Mouse (Mus musculus) neural tube, embryonic 12.5 days (tissue): ENCODE measurements around the gene Aup1. TPM values are rescaled to one million over a fixed set of nuclear protein-coding genes. Genes with fewer than 3 reads are reported as not detected.

Experiments used
- ATAC-seq: fragments of 200-750 bp; cut with Nextera tagmentation; 2 replicates; pipeline ENCODE4 v1.8.0; 2017; ENCODE audit warnings: low read depth, mild to moderate bottlenecking, moderate TSS enrichment, moderate library complexity; ENCODE audit not compliant: low FRiP score
- H3K27ac ChIP-seq: fragments of 300-500 bp; sonication (generic); 2 replicates; pipeline ENCODE4 v1.5.1; 2016
- H3K27me3 ChIP-seq: fragments of 300-500 bp; sonication (generic); replicated peaks from 2 replicates; pipeline ENCODE4 v1.6.1; 2016; ENCODE audit warnings: mild to moderate bottlenecking
- H3K36me3 ChIP-seq: fragments of 300-500 bp; sonication (generic); 2 replicates; pipeline ENCODE4 v1.6.1; 2016; ENCODE audit warnings: mild to moderate bottlenecking
- H3K4me1 ChIP-seq: fragments of 300-500 bp; sonication (generic); 2 replicates; pipeline ENCODE4 v1.6.1; 2016
- H3K4me2 ChIP-seq: fragments of 300-500 bp; sonication (generic); replicated peaks from 2 replicates; pipeline ENCODE4 v1.6.1; 2016; ENCODE audit warnings: mild to moderate bottlenecking
- H3K4me3 ChIP-seq: fragments of 300-500 bp; sonication (generic); 2 replicates; pipeline ENCODE4 v1.5.1; 2016
- H3K9ac ChIP-seq: fragments of 300-500 bp; sonication (generic); 2 replicates; pipeline ENCODE4 v1.6.1; 2016; ENCODE audit warnings: mild to moderate bottlenecking
- H3K9me3 ChIP-seq: fragments of 300-500 bp; sonication (generic); 2 replicates; pipeline ENCODE4 v1.6.1; 2016; ENCODE audit warnings: mild to moderate bottlenecking
- WGBS: fragments of 180-500 bp; shearing (Covaris S2); methylation state at CpG from one replicate; pipeline ENCODE4 v1.1.7; 2016; 5-methylcytosine and 5-hydroxymethylcytosine counted together
- polyA plus RNA-seq: library from polyadenylated mRNA; unstranded; fragments of >200 nt; fragmentation: Nextera tagmentation; extraction: Ambion mirVana; gene quantifications from 2 replicates; pipeline ENCODE4 v1.2.1, GENCODE M21; 2016

Gene Aup1
- polyA plus RNA-seq, 1 experiment from 2014 or later, result 167 TPM

DNA sequence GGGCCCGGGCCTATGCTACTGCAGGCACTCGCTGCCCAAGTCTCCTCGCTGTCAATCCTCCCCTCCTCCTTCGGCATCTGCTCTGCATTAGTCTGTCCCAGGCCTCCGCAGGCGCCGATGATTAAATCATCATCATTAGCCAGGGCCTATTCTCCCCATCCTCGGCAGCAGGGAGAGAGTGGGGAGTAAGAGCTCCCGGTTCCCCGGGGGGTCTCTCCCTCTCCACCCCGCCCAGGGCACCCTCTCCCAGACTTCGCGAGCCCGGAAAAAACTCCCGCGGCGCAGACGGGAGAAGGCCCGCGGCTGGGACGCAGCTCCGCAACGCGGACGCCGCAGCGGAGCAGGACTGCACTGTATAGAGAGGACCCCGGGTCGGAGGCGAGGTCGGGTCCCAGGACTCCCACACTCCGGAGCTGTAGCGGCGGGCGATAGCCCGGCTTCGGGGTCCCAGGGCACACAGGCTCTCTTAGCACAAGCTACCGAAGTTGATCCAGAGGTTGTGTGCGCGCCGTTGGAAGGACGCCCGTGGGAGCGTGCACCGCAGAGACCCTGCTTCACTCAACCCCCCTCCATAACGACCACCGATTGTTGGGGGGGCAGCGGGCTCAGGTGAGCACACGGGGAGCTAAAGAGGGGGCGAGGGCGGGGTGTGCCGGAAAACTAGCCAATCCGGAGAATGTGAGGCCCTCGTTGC lies 23.5 kb downstream of the Aup1 start, which contains the start of gene Pcgf1:
Gene Pcgf1, plus strand, starts transcription at position 240 of the 694 bp plus-strand sequence.
- H3K4me3 ChIP-seq, result peak within 1 kb of the TSS; percentile 74
- under 1% methylated on average over 54 of the region's 54 CpGs for WGBS
- H3K4me1 ChIP-seq, result peaks cover 18% of the 10 kb centered on the region
- H3K9ac ChIP-seq, result peak within 1 kb of the TSS; percentile 75
- H3K27me3 ChIP-seq, result peaks cover 40% of the 10 kb centered on the region
- H3K9me3 ChIP-seq, result no peaks in the 10 kb centered on the region
- peak within 1 kb of the TSS; percentile 77 for H3K27ac ChIP-seq
- peak within 1 kb of the TSS; percentile 96 for H3K4me2 ChIP-seq
- peaks cover 12% of the 10 kb centered on the region for H3K36me3 ChIP-seq
- peak; percentile 84 for ATAC-seq

DNA sequence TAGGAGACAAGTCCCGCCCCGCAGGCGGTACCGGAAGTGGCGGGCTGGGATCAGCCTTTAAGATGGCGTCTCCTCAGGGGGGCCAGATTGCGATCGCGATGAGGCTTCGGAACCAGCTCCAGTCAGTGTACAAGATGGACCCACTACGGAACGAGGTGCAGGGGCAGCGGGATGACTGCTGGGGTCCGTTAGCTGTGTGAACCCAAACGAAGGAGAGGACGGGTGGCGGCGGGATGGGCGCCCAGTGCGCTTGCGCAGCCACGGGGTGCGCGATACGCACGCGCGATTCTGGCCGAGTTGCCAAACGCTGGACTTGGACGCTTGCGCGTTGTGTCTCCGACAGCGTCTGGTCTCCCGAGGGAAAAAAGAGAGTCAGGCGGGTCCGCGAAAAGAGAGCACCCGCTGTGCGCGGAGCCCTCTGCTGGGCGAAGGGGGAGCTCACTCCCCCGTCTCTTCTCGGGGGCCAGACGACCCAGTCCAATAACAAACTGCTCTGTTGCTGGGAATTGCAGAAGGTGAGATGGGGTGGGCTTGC lies 24.1 kb downstream of the Aup1 start:
- peak; percentile 93 for ATAC-seq
- Histone ChIP-seq H3K27ac (peak overlapping the region; percentile 77; the same call in 1 of the 2 replicates), H3K36me3 (peaks cover 12% of the 10 kb centered on the region), H3K9me3 (no peaks in the 10 kb centered on the region), H3K9ac (peak overlapping the region; percentile 75), H3K4me3 (peak overlapping the region; percentile 74), H3K27me3 (peaks cover 40% of the 10 kb centered on the region), H3K4me2 (peak overlapping the region; percentile 96), H3K4me1 (peaks cover 18% of the 10 kb centered on the region)
- under 1% methylated on average over 46 of the region's 46 CpGs for WGBS

DNA sequence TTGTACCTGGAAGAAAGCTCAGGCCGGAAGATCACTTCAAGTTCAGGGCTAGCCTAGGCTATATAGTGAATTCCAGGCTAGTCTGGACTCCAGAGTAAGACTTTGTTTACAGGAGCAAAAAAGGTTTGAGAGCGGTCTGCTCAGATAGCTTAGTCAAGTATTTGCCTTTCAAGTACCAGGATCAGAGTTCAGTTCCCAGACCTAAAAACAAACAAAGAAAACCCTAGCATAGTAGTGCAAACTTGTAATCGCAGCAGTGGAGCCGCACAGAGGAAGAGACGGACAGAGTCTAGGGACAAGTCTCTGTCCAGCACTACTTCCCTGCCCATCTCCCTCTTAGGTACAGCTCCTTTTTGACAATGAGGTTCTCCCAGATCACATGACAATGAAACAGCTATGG lies 25.9 kb downstream of the Aup1 start:
- peaks cover 12% of the 10 kb centered on the region for H3K36me3 ChIP-seq
- no peak overlapping the region for H3K4me3 ChIP-seq
- H3K9me3 ChIP-seq, result no peaks in the 10 kb centered on the region
- H3K4me2 ChIP-seq, result no peak overlapping the region
- 96% methylated on average over 5 of the region's 5 CpGs for WGBS
- H3K27me3 ChIP-seq, result peaks cover 43% of the 10 kb centered on the region
- H3K27ac ChIP-seq, result no peak overlapping the region
- ATAC-seq, result no peak
- no peak overlapping the region for H3K9ac ChIP-seq
- H3K4me1 ChIP-seq, result peaks cover 22% of the 10 kb centered on the region

DNA sequence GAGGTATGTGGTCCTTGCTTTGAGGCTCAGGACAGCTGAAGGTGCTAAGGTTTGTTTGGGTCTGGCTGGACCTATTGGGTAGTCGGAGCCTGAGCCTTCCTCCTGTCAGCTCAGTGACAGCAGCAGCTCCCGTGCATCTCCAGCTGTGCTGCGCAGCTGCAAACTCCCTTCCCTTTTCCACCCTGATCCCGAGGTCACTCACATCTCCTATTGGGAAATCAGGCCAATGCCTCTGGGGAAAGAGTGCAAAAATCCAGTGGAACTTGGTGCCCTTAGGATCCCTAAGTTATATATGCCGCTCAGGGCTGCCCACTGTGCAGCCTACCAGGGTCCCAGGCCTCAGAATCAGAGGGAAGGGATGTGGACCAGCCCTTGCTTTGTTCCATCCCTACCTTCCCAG lies 29.2 kb downstream of the Aup1 start:
- no peaks in the 10 kb centered on the region for H3K9me3 ChIP-seq
- no peak overlapping the region for H3K4me3 ChIP-seq
- WGBS, result 8% methylated on average over 5 of the region's 5 CpGs
- no peak overlapping the region for H3K9ac ChIP-seq
- no peak overlapping the region for H3K27ac ChIP-seq
- peaks cover 12% of the 10 kb centered on the region for H3K36me3 ChIP-seq
- no peak overlapping the region; the same call in 1 of the 2 replicates for H3K4me2 ChIP-seq
- no peak for ATAC-seq
- peaks cover 66% of the 10 kb centered on the region for H3K27me3 ChIP-seq
- H3K4me1 ChIP-seq, result peaks cover 29% of the 10 kb centered on the region

DNA sequence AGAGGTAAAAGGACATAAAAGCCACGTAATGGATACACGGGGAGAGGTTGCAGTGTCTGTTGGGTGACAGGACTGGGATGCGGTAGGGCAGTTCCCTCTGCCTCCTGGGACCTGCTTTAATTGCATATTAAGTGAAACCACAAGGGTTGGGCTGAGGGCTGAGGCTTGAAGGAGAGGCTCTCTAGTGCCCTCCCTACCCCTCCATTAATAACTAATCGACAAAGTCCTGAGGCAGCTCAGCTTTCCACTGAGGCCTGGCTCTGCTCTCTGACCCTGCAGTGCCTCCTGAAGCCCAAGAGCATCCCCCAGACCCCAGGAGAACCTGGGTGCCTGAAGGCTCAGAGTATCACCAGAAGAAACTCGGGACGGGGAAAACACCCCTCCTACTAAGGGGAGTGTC lies 30.2 kb downstream of the Aup1 start:
- ATAC-seq, result no peak

DNA sequence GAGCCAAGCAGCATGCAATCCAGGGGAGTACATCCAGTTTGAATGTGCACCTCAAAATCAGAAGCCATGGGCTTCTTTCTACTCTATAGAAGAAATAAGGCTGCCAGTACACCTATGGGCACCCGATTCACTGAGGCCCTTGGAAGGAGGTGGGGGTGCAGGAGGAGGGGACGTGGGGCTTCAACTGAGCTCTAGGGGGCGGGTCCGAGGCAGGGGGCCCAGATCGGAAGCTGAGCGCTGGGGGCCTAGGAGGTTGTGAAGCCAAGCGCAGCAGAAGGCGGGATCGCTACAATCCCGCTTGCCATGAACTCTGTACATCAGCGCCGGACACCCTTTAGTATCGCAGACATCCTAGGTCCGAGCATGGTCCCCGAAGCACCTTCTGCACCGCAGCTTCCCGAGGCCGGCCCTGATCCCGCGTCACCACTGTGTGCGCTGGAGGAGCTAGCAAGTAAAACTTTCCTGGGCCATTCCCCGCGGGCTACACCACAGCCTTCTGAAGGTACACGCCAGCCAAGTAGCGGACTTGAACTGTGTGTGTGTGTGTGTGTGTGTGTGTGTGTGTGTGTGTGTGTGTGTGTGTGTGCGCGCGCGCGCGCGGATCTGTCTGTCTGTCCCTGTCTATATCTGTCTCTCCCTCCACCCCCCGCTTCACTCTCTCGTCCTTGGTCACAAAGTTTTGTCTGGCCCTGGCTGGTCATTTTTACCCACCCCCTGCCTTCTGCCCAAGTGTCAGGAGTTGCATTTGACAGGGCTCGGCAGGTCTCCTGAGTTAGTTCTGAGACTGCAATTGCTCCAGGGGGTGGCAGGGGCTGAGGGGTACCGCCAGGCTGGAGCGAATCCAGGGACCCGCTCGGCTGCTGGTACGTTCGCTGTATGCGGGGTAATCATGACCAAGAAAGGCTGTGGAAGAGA lies 32.1 kb downstream of the Aup1 start, which contains the start of gene Lbx2:
Gene Lbx2, plus strand, starts transcription at position 247 of the 915 bp plus-strand sequence.
- no peak for ATAC-seq
- Histone ChIP-seq H3K27me3 (peaks cover 85% of the 10 kb centered on the region), H3K4me3 (no peak within 1 kb of the TSS), H3K4me1 (peaks cover 16% of the 10 kb centered on the region), H3K36me3 (peaks cover 4% of the 10 kb centered on the region), H3K27ac (no peak within 1 kb of the TSS), H3K9ac (0 out of 2 replicates have a peak within 1 kb of the TSS, but pooled peaks have one; percentile 17), H3K4me2 (peak within 1 kb of the TSS; percentile 45), H3K9me3 (no peaks in the 10 kb centered on the region)
- 3% methylated on average over 42 of the region's 42 CpGs for WGBS

More for the DNA sequence above, 30.2 kb downstream of the Aup1 start:
- Histone ChIP-seq H3K9me3 (no peaks in the 10 kb centered on the region), H3K36me3 (peaks cover 12% of the 10 kb centered on the region), H3K4me2 (no peak overlapping the region), H3K4me1 (peaks cover 22% of the 10 kb centered on the region), H3K27me3 (peaks cover 72% of the 10 kb centered on the region), H3K4me3 (no peak overlapping the region), H3K9ac (no peak overlapping the region), H3K27ac (no peak overlapping the region)
- 7% methylated on average over 6 of the region's 6 CpGs for WGBS

DNA sequence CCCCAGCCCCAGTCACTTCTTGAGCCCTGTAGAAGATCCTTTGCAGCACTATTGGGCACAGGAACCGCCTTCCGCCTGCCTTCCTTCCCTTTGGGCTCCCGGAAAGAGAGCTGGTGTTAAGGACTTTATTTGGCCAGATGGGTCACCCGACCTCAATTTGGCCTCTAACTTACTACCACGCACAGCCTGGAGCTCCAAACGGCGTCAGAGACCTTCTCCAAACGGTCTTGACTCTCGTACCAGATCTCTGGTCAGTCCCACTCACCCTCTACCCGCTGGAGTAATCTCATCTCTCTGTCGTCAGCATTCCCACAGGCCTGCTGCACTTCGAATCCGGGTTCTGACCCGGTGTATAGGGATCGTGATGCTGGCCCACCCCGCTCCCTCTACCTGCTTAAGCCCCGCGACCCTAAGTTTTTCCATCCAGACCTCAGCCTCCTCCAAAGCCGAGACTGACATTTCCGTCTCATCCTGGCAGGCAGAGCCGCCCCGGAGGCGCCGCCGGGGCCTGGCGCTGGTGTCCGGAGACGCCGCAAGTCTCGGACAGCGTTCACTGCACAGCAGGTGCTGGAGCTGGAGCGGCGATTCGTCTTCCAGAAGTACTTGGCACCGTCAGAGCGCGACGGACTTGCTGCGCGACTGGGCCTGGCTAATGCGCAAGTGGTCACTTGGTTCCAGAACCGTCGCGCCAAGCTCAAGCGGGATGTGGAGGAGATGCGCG lies 33.0 kb downstream of the Aup1 start:
- no peak overlapping the region for H3K27ac ChIP-seq
- no peaks in the 10 kb centered on the region for H3K9me3 ChIP-seq
- WGBS, result 2% methylated on average over 47 of the region's 47 CpGs
- peak overlapping the region; percentile 16 for H3K4me3 ChIP-seq
- peaks cover 16% of the 10 kb centered on the region for H3K4me1 ChIP-seq
- peak overlapping the region; percentile 45 for H3K4me2 ChIP-seq
- no peak for ATAC-seq
- no peaks in the 10 kb centered on the region; the same call in 1 of the 2 replicates for H3K36me3 ChIP-seq
- peaks cover 80% of the 10 kb centered on the region for H3K27me3 ChIP-seq
- no peak overlapping the region for H3K9ac ChIP-seq

DNA sequence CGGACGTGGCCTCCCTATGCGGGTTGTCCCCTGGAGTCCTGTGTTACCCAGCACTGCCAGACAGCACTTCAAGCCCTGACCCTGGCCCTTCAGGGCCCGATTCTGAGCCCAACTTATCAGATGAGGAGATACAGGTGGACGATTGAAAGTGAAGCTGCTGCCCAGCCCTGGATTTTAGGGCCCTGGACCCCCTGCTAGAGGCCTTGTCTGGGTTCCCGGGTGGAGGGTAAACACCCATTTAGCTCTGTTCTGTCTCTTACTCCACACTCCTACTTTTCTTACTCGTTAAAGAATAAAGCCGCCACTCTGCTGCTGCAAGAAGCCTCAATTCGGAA lies 33.6 kb downstream of the Aup1 start:
- peaks cover 16% of the 10 kb centered on the region for H3K4me1 ChIP-seq
- no peaks in the 10 kb centered on the region for H3K36me3 ChIP-seq
- ATAC-seq, result no peak
- 6% methylated on average over 9 of the region's 9 CpGs for WGBS
- no peaks in the 10 kb centered on the region for H3K9me3 ChIP-seq
- no peak overlapping the region for H3K27ac ChIP-seq
- H3K27me3 ChIP-seq, result peaks cover 75% of the 10 kb centered on the region
- H3K4me3 ChIP-seq, result 0 out of 2 replicates have a peak overlapping the region, but pooled peaks have one; percentile 16
- H3K9ac ChIP-seq, result no peak overlapping the region
- peak overlapping the region; percentile 45 for H3K4me2 ChIP-seq

DNA sequence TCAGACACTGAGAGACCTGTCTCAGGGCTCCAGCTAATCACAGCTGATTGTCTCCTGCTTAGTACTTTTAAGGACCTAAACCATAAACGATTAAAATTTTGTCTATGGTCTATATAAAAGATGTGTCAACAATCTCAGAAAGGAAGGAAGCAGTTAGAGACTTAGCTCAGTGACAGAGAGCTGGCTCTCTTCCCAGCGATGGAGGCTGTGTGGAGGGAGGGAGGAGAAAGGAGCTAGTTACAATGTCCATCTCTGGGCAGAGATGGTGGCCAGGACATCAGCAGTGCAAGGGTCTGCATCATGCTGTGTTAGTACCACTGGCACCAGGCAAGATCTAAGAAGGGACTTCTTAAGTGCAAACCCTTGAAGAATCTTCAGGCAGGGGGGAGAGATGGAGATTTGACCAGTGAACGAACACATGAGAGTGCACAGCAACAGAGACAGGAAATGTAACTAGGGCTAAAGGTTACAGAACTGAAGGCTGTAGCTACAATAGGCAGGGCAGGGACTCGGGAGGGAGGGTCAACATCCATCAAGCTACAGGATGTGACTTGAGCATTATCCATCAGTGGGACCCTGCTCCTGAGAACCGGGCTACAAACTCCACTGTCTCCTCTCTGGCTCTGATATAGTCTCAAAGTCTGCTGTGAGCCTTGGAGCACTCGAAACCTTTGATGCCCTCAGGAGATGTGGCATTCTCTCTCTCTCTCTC lies 38.3 kb downstream of the Aup1 start:
- Histone ChIP-seq H3K9me3 (no peaks in the 10 kb centered on the region), H3K27me3 (peaks cover 29% of the 10 kb centered on the region), H3K4me2 (no peak overlapping the region), H3K27ac (no peak overlapping the region), H3K36me3 (no peaks in the 10 kb centered on the region), H3K4me3 (no peak overlapping the region), H3K9ac (no peak overlapping the region), H3K4me1 (peaks cover 2% of the 10 kb centered on the region)
- no peak for ATAC-seq
- 39% methylated on average over 6 of the region's 6 CpGs for WGBS

DNA sequence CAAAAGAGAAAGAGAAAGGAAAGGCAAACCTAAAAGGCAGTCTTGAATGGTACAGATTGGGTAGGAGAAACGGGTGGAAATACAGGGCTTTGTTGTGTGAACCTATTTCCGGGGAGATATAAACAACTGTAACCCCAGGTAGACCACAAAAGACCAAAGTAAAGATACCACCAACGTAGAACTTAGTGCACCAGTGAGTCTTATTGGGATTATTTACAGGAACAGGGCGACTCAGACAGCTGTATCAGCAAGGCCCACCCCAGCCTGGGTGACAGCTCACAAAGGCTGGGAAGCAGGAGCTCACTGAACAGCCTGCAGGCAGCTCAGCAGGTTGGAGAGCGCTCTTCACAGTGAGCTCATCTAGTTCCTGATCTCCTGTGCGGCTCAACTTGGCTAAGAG lies 41.6 kb downstream of the Aup1 start:
- Histone ChIP-seq H3K4me3 (no peak overlapping the region), H3K9ac (no peak overlapping the region), H3K4me1 (no peaks in the 10 kb centered on the region), H3K27me3 (peaks cover 2% of the 10 kb centered on the region; the same call in 1 of the 2 replicates), H3K4me2 (no peak overlapping the region), H3K9me3 (no peaks in the 10 kb centered on the region), H3K36me3 (no peaks in the 10 kb centered on the region), H3K27ac (no peak overlapping the region)
- no peak for ATAC-seq
- WGBS, result 54% methylated on average over 6 of the region's 6 CpGs

DNA sequence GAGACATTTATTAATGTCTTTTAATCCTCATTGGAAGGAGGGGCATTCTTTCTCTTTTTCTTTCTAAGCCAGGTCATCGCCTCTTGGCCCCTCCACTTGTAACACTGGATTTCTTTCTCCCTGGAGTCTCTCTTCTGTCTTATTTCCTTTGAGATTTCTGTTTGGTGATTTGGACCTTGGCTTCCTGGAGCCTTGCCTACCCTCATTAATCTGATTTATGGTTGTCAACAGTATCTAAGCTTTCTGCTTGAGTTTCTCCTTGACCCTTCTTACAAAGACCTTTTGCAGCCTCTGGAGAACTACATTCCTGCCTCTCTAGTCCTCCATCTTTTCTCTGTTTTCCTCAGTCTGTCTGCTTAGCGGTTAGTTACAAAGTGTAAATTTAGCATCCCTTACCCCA lies 44.1 kb downstream of the Aup1 start:
- H3K4me2 ChIP-seq, result no peak overlapping the region

More for the DNA sequence above, 44.1 kb downstream of the Aup1 start:
- ATAC-seq, result no peak
- Histone ChIP-seq H3K4me3 (no peak overlapping the region), H3K4me1 (peaks cover 16% of the 10 kb centered on the region), H3K27me3 (peaks cover 3% of the 10 kb centered on the region; the same call in 1 of the 2 replicates), H3K27ac (no peak overlapping the region), H3K36me3 (no peaks in the 10 kb centered on the region), H3K9me3 (no peaks in the 10 kb centered on the region), H3K9ac (no peak overlapping the region)
- WGBS, result 69% methylated on average over 2 of the region's 2 CpGs
